Mouse (Mus musculus): ENCODE data around the gene Otogl.

Otogl gene

DNA sequence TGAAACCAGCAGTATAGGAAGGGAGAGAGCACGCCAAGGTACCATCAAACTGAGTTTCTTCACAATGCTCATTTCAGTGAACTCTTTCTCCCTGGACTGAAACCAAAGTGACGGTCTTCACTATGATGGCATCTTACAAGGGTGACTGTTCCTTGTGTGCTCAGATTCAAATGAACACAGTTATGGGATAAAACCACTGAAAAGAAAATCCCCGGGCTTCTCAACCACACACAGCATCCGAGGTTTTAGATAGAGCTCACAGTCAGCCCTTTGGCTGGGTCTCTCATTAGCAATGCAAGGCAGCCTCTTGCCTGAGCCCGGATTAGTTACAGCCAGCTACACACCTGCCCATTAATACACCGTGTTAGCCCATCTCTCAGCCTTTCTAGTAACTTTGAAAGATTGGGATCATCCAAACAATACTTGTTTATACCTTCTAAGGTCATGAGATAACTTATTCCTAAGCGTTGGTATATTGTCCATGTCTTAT is at the start of gene Otogl:
Gene Otogl, minus strand, starts transcription at position 51 of the 490 bp plus-strand sequence.
- no peak for DNase-seq (ENCODE audit: low spot score)

DNA sequence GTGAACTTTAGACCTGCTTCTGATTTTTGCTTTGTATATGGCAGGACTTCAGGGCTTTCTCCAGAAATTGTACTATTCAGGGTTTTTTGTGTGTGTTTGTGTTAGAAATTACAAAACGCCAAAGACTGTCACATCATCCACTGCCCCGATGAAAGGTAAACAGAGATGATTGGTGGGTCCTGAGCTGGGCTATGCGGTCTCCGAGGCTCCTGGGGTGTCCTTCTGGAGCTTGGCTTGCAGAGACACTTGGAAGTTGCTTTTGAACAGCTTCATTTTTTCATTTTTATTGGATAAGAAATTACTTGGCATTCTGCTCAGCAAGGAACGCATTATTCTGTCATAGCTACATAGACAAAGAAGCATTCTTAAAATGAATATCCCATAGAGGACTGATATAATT is 44.7 kb upstream of the Otogl start:
- DNase-seq (ENCODE audit: low spot score) = no peak

DNA sequence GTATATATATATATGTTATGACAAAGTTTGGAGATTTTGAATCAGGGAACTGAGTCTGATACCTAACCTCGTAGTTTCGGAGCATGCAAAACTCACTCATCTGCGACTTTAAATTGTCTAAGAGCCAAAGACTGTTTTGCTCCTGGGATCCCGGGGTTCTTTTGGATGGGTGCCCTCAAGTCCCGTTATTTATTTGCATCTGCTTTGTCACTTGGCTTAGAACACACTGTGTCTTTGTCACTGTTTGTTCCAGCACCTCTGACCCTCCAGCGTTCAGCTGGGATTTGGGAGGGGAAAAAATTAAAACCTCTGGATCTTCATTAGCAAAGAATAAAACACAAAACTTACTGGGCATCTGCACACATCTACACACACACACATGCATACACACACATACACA is 42.5 kb upstream of the Otogl start:
- DNase-seq (ENCODE audit: low spot score) = peak; percentile 63

DNA sequence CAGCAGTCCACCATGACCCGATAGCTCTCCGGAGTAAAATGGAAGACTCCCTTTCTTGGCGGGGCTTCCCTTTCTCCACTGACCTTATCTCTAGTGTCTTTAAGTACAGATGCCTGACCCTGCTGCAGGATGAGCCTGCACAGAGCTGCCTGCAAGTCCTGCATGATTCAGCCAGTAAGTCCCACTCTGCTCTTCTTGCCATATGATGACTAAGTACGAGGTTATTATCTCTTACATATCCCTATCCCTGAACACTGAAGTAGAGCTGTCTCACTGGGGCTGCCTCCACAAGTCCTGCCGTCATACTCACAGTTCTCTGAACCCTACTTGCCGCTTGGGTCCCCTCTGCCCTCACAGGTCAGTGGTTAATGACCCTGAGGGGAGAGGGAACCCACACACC is 39.7 kb upstream of the Otogl start:
- no peak for DNase-seq (ENCODE audit: low spot score)

DNA sequence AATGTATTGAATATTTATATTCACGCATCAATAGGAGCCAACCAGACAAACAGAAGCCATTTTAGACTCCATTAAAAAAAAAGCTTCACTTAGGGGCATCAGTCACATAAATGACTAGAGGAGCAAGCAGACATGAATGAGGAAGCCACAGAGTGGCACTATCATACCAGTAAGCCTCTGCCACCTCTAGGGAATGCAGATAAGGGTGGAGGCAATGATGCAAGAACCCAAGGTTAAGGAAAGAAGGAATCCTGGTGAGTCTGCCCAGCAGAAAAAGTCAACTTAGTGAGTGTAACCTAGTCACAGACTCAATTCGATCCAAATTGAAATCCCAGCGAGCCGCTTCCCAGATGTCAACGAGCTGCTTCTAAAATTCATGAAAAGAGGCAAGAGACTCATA is 38.0 kb upstream of the Otogl start:
- DNase-seq (ENCODE audit: low spot score) = no peak

DNA sequence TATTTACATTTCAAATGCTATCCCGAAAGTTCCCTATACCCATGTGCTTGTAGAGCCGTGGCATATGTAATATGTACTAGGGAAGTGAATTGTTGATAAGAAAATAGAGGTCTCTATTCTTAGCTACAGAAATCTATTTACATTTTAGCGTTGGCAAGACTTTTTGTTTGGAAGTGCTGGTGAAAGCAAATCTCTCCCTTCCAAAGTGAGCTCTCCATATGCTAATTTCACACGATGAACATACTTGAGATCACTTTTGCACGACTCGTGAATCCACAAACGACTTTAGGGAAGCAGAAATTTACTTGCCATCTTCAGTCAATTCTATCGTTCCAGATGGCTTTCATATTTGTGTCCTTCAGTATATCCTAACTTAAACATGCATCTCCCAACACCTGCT is 36.7 kb upstream of the Otogl start:
- no peak for DNase-seq (ENCODE audit: low spot score)

DNA sequence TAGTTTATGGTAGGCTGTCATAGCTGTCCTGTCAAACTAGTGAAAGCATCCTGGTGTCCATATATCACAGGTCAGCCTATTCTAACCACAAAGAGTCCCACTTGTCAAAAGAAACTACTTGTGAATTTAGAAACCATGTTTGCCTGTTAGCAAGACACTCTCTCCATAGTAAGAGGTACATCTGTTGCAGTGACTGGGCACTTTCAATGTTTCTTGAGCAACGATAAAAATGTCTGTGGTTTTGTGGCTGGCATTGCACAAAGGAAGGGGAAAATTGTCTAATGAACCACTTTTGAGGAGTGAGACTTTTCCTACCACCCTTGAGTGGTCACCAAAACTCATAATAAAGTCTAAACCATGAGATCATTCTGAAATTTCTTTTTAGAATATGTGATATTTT is 36.1 kb upstream of the Otogl start:
- no peak for DNase-seq (ENCODE audit: low spot score)

DNA sequence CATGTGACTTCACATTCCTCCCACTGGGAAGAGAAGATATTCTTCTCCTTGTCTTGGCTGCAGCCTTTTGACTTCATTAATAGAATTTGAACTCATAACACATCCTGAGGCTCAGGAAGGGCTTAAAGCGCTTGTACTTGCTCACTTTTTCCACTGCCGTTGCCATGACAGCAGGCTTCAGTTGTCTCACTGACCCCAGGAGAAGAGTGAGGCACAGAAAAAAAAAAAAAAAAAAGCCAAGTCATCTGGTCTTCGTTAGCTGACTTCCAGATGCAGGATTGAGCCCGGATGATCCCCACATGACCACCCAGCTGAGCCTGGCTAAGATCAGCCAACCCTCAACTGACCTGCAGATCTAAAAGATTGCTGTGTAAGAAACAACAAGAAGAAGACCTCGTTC is 34.4 kb upstream of the Otogl start:
- no peak for DNase-seq (ENCODE audit: low spot score)

DNA sequence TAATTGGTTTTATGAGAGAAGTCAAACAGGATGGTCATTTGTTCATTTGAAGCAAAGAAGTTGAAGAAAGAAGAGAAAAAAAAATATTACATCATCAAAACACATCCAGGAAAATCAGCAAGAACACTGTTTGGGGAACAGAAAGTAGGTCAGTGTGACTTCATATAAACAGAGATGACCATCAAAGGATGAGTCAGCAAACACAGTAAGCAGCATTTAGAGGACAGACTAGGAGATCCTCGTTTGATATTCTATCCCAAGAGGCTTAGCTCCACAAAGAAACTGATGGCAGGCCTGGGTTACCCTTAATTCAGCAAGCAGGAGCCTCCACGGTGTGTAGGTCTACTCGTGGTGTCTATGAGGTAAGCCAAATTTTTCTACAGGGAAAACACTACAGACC is 31.9 kb upstream of the Otogl start:
- no peak for DNase-seq (ENCODE audit: low spot score)

DNA sequence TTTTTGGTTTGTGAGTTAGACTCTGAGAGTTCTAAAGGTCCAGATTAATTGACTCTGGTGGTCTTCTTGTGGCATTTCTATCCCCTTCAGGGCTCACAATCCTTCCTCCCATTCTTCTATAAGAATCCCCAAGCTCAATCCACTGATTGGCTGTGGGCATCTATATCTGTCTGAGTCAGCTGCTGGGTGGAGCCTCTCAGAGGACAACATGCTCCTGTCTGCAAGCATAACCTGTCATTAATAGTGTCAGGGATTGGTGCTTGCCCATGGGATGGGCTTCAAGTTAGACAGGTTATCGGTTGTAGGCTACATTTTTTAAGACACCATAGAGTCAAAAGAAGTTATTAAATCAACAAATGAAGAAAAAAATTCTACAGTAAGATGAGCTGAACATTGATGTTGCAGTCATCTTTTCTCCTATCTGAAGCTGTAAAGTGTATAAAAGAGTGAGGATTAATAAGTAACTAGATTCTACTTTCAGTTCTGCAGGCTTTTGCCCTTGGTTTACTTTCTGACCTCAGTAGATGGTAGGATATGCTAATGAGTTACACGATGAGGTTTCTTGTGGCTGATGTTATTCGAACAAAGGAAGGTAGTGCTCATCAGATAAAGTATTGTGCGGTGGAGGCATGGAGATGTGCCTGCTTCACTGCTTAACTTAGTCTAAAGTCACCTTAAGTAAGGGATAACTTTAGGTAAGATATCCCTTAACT is 29.4 kb upstream of the Otogl start:
- no peak for DNase-seq (ENCODE audit: low spot score)

DNA sequence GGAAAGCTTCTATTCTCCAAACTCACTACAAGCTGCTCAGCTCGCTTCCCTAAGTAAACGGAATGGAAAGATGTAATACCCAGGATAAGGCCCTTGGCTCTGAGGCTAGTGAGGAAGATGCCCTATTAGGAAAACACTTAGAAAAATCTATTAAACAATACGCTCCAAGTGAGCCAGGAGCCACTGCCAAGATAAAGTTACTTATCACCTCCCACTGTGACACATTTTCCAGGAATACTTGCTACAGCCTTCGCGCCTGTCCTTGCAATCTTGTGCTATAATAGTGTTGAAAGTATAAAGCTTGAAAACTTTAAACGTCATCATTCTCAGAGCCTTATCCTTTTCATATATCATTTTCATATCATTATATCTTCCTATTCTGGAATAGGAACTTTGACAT is 28.4 kb upstream of the Otogl start:
- DNase-seq (ENCODE audit: low spot score) = no peak

DNA sequence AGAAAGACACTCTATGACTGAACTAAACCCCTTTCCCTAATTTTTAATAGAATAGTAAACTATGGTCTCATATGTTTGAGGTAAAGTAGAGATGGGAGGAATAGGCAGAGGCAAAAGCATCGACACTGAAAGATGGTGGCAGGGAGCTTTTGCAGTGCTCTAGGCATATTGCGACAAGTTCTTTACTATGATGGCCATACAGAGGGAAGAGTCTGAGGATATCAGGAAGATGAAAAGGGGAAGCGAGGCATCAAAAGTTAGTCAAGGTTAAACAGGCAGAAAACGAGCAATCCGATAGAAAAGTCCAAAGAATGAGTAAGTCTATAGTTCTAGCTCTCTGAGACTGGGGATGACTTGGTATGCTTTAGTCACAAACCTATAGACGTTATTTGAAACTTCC is 27.9 kb upstream of the Otogl start:
- DNase-seq (ENCODE audit: low spot score) = no peak

DNA sequence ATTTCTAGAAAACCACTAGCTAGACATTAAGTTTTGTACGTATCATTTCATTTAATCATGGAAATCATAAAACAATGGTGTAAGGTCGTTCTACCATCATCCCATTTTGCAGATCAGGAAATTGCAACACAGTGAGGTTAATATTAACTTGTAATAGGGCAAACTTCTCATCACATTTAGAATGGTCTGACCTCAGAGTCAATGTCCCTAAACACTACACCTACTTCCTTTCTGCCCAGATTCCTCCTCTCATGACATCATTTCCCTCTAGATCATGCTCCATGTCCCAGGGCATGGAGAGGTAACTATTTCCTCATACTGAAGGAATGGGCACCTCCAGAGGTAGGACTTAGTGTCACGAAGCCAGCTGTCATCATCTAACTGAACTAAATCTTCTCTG is 22.1 kb upstream of the Otogl start:
- no peak for DNase-seq (ENCODE audit: low spot score)

DNA sequence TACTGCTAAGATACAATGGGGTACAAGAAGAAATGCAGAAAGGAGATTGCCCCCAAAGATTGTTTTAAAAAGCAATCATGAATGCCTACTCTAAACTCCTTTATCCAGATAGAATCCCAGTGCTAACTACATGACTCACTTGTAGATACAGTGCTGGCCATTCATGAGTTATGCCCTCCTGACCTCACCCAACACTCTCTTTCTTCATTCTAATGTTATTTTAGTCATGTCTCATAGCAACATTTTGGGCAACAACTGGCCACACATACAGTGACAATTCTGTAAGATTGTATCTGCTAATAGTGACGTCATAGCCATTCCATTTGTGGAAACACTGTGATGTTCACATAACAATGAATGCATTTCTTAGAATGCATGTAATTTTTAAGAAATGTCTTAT is 21.6 kb upstream of the Otogl start:
- no peak for DNase-seq (ENCODE audit: low spot score)

DNA sequence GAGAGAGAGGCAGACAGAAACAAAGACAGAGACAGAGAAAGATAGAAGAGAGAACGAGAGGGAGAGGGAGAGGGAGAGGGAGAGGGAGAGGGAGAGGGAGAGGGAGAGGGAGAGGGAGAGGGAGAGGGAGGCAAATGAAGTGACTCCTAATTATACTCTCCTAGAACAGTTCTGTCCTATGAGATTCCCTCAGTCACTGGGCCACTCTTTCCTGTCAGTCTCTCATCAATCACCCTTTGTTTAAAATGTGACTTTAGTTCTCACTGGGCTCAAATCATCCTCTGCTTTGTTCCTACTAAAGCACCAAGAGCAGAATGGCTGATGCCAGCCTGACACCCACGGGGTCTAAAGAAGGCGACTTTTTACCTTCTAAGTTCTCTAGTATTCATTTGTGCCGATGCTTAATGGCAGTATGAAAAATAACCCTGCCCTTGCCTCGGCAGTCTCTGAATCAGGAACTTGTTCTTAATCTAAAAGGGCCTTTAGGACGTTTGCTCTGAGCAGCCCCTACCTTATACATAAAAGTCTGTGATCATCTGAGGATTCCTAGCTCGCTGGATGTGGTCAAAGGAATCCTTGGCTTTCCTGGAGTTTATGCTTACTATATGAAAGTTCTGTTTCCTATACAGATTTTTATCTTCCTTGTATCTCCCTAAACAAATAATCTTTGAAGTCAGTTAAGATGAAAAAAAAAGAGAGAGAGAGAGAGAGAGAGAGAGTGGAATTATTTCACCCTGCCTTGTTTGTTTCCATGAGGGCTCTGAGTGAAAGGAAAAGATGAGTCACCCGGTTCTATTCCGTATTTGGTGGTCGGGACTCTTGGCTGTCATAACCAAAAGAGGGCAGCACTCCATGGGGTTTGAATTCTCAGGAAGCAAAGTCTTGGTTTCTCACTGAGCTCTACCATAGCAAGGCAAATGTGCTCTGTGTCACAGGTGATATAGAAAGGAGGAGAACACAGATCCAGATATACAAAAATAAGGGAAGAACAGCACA is 20.2 kb upstream of the Otogl start:
- DNase-seq (ENCODE audit: low spot score) = peak; percentile 16

DNA sequence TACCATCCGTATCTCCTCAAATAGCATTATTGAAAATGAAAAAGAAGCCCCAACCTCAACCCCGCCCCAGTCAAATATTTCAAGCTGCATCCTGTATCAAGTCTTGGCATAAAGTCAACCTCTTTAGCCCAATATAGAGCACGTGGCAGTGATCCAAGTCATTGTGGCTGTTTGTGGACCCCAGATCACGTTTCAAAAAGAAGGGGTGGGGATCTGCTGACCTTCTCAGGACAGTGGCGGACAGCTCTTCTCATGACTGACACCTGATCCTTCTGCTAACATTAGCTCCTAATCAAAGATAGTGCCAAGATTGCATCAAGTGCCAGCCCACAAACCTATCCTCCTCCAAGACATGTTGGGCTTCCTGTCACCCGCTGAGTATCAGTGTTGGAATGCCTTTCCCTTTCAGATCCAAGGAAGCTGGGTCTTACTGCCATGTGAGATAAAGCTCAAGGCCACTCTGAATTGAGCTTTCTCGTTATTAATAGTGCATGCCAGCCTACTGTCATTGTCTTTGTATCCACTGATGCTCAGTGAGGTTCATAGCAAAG is 18.6 kb upstream of the Otogl start:
- peak; percentile 47 for DNase-seq (ENCODE audit: low spot score)

DNA sequence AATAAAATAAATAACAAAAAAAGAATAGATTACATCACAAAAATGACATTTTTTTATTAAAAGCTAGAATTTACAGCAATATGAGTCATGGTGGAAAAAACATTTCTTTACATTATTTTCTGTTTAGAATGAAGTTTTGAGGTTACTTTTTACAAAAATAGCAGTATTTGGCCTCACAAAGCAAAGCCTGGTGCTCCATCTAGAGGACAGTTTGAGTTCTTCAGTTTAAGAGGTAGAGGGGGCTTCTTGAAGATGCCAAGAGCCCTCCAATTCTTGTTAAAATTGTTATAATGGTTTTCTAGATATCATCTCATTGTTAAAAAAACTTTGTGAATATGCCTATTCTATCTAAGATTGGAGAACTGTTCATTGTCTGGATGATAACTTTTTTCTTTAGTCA is 13.4 kb upstream of the Otogl start:
- no peak for DNase-seq (ENCODE audit: low spot score)

DNA sequence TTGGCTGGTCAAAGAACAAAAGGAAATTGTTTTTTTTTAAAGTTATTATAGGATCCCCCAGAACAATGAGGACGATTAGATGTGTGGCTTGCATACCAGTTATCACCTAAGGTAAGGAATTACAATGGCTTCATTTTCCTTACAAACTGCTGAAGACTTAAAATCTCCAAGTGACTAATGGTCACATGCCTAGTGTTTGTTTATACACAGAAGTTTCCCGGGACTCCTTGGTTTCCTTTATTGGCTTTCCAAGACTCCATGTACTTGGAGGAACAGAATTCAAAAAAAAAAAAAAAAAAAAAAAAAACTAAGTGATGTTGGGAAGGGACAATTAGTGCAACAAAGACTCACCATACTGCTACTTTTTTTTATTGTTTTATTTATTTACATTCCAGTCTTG is 11.9 kb upstream of the Otogl start:
- no peak for DNase-seq (ENCODE audit: low spot score)

DNA sequence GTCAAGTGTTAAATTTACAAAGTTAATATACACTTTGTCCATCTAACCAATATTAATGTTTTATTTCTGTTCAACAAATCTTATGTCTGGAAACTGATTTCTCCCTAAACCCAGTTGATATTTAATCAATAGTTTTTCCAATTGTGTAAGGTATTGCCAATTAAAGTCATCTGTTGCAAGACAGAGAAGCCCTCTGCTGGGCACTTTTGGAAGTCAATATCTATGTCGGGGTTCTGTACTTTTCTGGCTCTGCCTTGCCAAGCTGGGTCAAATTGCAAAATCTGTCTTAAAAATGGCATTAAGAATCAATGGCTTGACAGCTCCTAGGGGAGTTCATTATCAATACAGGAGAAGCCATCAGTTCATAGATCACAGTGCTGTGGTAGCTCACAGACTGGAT is 10.8 kb upstream of the Otogl start:
- DNase-seq (ENCODE audit: low spot score) = no peak

DNA sequence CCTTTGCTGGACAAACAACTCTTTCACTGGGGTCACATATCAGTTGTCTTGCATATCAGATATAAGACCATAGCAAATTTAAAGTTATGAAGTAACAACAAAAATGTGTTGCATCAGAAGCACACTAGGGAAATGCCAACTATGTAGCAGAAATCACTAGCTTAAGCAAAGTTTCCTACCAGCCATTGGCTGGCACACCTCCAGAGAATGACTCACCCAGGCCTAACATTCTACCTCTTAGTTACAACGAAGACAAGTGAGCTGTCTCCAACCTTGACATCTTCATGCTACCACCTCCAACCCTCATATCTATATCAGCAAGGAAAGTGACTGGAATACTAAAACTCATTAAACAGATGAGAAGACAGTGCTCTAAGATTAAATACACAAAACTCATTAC is 9.6 kb upstream of the Otogl start:
- DNase-seq (ENCODE audit: low spot score) = peak; percentile 49

DNA sequence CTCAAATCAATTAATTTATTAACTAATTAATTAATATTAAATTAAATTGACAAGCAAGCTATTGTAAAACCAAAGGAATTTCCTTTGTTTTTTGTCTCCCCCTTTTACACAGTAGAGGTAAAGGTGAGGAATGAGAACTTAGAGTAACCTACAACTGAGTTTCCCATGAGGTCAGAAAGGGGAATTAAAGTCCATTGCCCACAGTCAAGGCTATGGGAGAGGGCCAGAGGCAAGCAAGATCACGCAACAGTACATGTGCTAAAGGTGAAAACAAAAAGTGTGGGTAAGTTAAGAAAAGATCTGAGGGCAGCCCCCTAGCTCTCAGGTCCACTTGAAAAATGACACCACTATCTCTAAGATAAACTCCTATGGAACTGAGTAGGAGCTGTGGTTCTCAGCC is 9.2 kb upstream of the Otogl start:
- no peak for DNase-seq (ENCODE audit: low spot score)

DNA sequence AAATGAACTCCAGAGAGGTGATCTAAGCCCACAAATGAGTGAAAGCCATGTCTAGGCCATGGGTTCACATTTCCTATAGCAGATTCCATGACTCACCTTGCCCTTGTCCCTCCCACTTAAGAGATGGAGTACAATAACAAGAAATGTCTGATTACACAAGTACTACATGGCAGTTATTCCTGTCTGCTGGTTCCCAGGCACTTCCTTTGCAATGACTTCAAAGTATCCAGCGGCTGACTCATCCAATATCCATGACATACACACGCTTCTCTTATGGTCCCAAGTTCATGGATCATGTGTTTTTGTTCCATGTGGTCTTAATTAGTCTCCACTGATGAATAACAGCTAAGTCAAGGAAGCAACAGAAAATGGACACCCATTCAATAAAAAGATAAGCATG is 1.1 kb upstream of the Otogl start:
- no peak for DNase-seq (ENCODE audit: low spot score)

DNA sequence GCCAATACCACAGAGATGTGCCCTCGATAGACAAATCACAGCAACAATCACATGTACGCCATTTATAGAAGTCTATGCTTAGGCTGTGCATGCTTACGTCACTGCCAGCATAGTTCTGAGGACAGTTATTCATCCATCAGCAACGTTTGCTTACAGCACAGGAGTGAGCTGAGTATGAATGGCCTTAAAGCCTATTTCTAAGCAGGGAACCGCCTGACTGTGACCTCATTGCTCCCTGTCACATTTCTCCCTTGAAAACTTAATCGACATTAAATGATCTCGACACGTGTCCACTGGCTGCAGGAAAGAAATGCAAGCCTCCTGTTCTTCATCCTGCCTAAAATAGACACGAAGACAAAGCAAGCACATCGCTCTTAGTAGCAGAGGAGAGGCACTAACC is 5.5 kb downstream of the Otogl start:
- no peak for DNase-seq (ENCODE audit: low spot score)

Data from testis, postnatal 14 days (tissue).